In genomic region chr3:62215806-62216205, GRCm38 (mm10) we compare ENCODE assay signal across 8 mouse cellular contexts.
DNase-seq lines count a peak whose midpoint lies in the region; ATAC-seq and TF ChIP-seq lines count a peak whose summit lies in the region.

No protein-coding gene starts in this region.

- H3K27me3 ChIP-seq in CH12.LX (replicated peaks), result no peaks in the 10 kb centered on the region
- no peaks in the 10 kb centered on the region for H3K27me3 ChIP-seq in kidney, postnatal 0 days (ENCODE audit: insufficient read depth, low read length)

- H3K9me3 ChIP-seq in CH12.LX (replicated peaks; ENCODE audit: low read length), result peaks cover 27% of the 10 kb centered on the region
- no peaks in the 10 kb centered on the region for H3K9me3 ChIP-seq in kidney, postnatal 0 days (replicated peaks; ENCODE audit: low read length)

- ATAC-seq in kidney, postnatal 0 days (replicated peaks; ENCODE audit: low FRiP score, low read depth), result no peak

- no peaks in the 10 kb centered on the region for H3K4me1 ChIP-seq in CH12.LX (ENCODE audit: control insufficient read depth in 1 of 2, insufficient read depth in 2 of 2)
- H3K4me1 ChIP-seq in kidney, postnatal 0 days (replicated peaks; ENCODE audit: insufficient read depth, low read length), result no peaks in the 10 kb centered on the region

- H3K4me3 ChIP-seq in CH12.LX (replicated peaks in 1 of 3; ENCODE audit: low read depth in 2 of 3, low read length in 2 of 3, poor library complexity in 1 of 3), result no peak overlapping the region
- H3K4me3 ChIP-seq in kidney, postnatal 0 days (replicated peaks; ENCODE audit: low read depth, low read length), result no peak overlapping the region

- peak; percentile 40 for DNase-seq in gastrocnemius, postnatal 10 days
- no peak for DNase-seq in gastrocnemius, adult 8-10 months (ENCODE audit: low spot score in 2 of 2)
- no peak for DNase-seq in CH12.LX (ENCODE audit: extremely low read depth)
- DNase-seq in cerebellum, postnatal 14 days, result peak; percentile 23 to 46
- peak; percentile 78 for DNase-seq in kidney, postnatal 0 days (ENCODE audit: low spot score)
- DNase-seq in left cerebral cortex, postnatal 4 days, result peak; percentile 28
- DNase-seq in right cerebral cortex, postnatal 4 days, result peak; percentile 72
- no peak for DNase-seq in thymus, postnatal 14 days

- TF ChIP-seq EP300 in CH12.LX (IDR thresholded peaks at IDR 0.05; ENCODE audit: low read length), result no peak

- no peaks in the 10 kb centered on the region for H3K79me2 ChIP-seq in CH12.LX (replicated peaks; ENCODE audit: control insufficient read depth, extremely low read depth, insufficient read depth, poor library complexity, severe bottlenecking)

- H3K9ac ChIP-seq in CH12.LX (ENCODE audit: insufficient read depth, low read depth), result no peak overlapping the region
- H3K9ac ChIP-seq in kidney, postnatal 0 days (ENCODE audit: low read depth, low read length), result no peak overlapping the region

- TF ChIP-seq POLR2A in CH12.LX (IDR thresholded peaks at IDR 0.05; ENCODE audit: low read depth, low read length), result no peak

- intact Hi-C loops in left cerebral cortex, postnatal 4 days (cut with DNase I), result loop anchor here (5.0 kb wide), 1 partner anchor 241 kb away; no protein-coding TSS in a partner anchor

- peak; percentile 1 for TF ChIP-seq RAD21 in CH12.LX (IDR thresholded peaks at IDR 0.05; ENCODE audit: low read depth, low read length)

- dilution Hi-C loops in CH12.LX (cut with MboI; ENCODE audit: extremely low pct_ligation_motif_present, extremely low pct_unique_long_range_greater_than_20kb, low sequenced_read_pairs), result no loop called here

- no peak overlapping the region for H3K4me2 ChIP-seq in CH12.LX (ENCODE audit: insufficient read depth, low read depth, poor library complexity, severe bottlenecking)
- no peak overlapping the region for H3K4me2 ChIP-seq in kidney, postnatal 0 days (ENCODE audit: low read length)

- in situ Hi-C loops in CH12.LX (cut with MboI; ENCODE audit: low pct_ligation_motif_present, low pct_unique_long_range_greater_than_20kb, low sequenced_read_pairs), result no loop called here

- TF ChIP-seq CTCF in CH12.LX (conservative IDR thresholded peaks at IDR 0.05 in 1 of 2, IDR thresholded peaks at IDR 0.05 in 1 of 2; ENCODE audit: low read depth in 2 of 2, low read length in 2 of 2), result no peak
- peak; percentile 66 for TF ChIP-seq CTCF in kidney, postnatal 0 days (IDR thresholded peaks at IDR 0.05; ENCODE audit: low read depth)

- no peaks in the 10 kb centered on the region for H3K36me3 ChIP-seq in CH12.LX (replicated peaks in 1 of 2; ENCODE audit: control insufficient read depth in 1 of 2, insufficient read depth in 1 of 2, low read length in 1 of 2)
- no peaks in the 10 kb centered on the region for H3K36me3 ChIP-seq in kidney, postnatal 0 days (ENCODE audit: insufficient read depth, low read length)

- H3K27ac ChIP-seq in CH12.LX (ENCODE audit: insufficient read depth, low read depth), result no peak overlapping the region
- H3K27ac ChIP-seq in kidney, postnatal 0 days, result no peak overlapping the region

TF ChIP-seq in CH12.LX, 34 proteins besides CTCF, POLR2A, EP300 and RAD21:
- TF ChIP-seq SMC3 (IDR thresholded peaks at IDR 0.05; ENCODE audit: low read depth, low read length) (no peak), ZNF384 (IDR thresholded peaks at IDR 0.05; ENCODE audit: low read depth, low read length) (no peak), MEF2A (IDR thresholded peaks at IDR 0.05; ENCODE audit: borderline replicate concordance, low read depth, low read length) (no peak), JUN (IDR thresholded peaks at IDR 0.05; ENCODE audit: insufficient read depth, low read depth, low read length) (no peak), MAZ (IDR thresholded peaks at IDR 0.05; ENCODE audit: low read depth, low read length) (no peak), TBP (conservative IDR thresholded peaks at IDR 0.05; ENCODE audit: low read depth, low read length) (no peak), GABPA (IDR thresholded peaks at IDR 0.05; ENCODE audit: insufficient replicate concordance, low read depth, low read length) (no peak), TCF12 (IDR thresholded peaks at IDR 0.05; ENCODE audit: low read depth, low read length) (no peak), ZMIZ1 (IDR thresholded peaks at IDR 0.05; ENCODE audit: low read depth, low read length) (no peak), IRF4 (IDR thresholded peaks at IDR 0.05; ENCODE audit: low read depth, low read length) (no peak), CHD2 (IDR thresholded peaks at IDR 0.05; ENCODE audit: low read length) (no peak), JUND (conservative IDR thresholded peaks at IDR 0.05; ENCODE audit: low read depth, low read length) (no peak), MAFK (IDR thresholded peaks at IDR 0.05; ENCODE audit: insufficient replicate concordance, low read length) (no peak), KAT2A (IDR thresholded peaks at IDR 0.05; ENCODE audit: insufficient replicate concordance, low read length) (no peak), NRF1 (IDR thresholded peaks at IDR 0.05; ENCODE audit: low read depth, low read length) (no peak), USF2 (conservative IDR thresholded peaks at IDR 0.05; ENCODE audit: low read depth, low read length) (no peak), MYC (IDR thresholded peaks at IDR 0.05; ENCODE audit: low read depth, low read length) (no peak), HCFC1 (IDR thresholded peaks at IDR 0.05; ENCODE audit: low read depth, low read length) (no peak), RCOR1 (conservative IDR thresholded peaks at IDR 0.05; ENCODE audit: low read depth, low read length) (no peak), ZKSCAN1 (IDR thresholded peaks at IDR 0.05; ENCODE audit: borderline replicate concordance, low read depth, low read length) (no peak)
TF ChIP-seq in CH12.LX: peak in this region for 0.

Comparison
In these comparisons a context has a peak if more than half of its experiments do, and no peak if none do; other contexts are left out.
1. DNase-seq: peak in gastrocnemius, postnatal 10 days (single experiment), cerebellum, postnatal 14 days (2 of 2), kidney, postnatal 0 days (single experiment), left cerebral cortex, postnatal 4 days (single experiment) and right cerebral cortex, postnatal 4 days (single experiment); none in gastrocnemius, adult 8-10 months (0 of 2), CH12.LX (single experiment) and thymus, postnatal 14 days (single experiment).